Mouse (Mus musculus) forelimb bud, embryonic 11.5 days (tissue): ENCODE measurements around the gene 2200002D01Rik.
"Not testable (repeated sequence)": the region's sequence is repeated elsewhere in the genome, so short reads cannot be mapped to it uniquely, and the experiment has no call there.

ENCODE experiments used
- DNase-seq: peaks from one replicate; pipeline ENCODE4 v3.0.0-alpha.2; 2012; ENCODE audit warnings: low read depth, low spot score

The 2200002D01Rik gene

GRCm38 (mm10) chr7:29238019-29238967 is 10.0 kb downstream of the 2200002D01Rik start, which contains the start of gene Yif1b:
TSS of gene Yif1b (plus strand) at chr7:29238329.
- peak; percentile 99 for DNase-seq

DNA sequence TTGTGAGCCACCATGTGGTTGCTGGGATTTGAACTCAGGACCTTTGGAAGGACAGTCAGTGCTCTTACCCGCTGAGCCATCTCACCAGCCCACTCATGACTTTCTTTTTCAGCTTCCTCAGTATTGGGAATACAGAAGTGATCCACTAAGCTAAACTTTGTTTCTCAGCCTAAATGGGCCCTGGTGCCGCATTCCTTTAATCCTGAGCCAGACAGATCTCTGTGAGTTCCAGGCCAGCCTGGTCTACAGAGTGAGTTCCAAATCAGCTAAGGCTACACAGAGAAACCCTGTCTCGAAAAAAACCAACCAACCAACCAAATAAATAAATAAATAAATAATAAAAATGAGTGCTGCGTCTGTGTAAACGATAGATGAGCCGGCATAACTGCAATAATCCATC is 10.7 kb downstream of the 2200002D01Rik start:
- DNase-seq, result not testable (repeated sequence)

- DNase-seq, result no peak
Observed at GRCm38 (mm10) chr7:29236593-29236992, 11.7 kb downstream of the 2200002D01Rik start.

GRCm38 (mm10) chr7:29234661-29235060 is 13.6 kb downstream of the 2200002D01Rik start:
- DNase-seq, result no peak

DNA sequence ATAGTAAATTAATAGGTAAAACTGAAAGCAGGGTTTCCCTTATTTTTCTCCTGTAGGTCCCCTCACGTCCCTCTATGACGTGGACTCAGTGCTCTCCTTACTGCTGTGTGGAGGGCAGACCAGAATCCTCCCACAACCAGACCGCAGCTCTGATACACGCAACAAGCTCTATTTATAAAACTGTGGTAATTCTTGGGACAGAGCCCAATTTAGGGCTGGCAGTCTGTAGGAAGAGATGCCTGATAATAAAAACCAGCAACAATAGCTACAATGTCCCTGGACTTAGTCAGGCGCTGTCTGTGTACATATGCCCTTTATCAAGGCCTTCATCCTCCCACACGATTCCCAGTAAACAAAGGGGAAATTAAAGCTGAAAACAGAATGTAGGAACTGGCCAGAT is 14.5 kb downstream of the 2200002D01Rik start:
- no peak for DNase-seq

DNA sequence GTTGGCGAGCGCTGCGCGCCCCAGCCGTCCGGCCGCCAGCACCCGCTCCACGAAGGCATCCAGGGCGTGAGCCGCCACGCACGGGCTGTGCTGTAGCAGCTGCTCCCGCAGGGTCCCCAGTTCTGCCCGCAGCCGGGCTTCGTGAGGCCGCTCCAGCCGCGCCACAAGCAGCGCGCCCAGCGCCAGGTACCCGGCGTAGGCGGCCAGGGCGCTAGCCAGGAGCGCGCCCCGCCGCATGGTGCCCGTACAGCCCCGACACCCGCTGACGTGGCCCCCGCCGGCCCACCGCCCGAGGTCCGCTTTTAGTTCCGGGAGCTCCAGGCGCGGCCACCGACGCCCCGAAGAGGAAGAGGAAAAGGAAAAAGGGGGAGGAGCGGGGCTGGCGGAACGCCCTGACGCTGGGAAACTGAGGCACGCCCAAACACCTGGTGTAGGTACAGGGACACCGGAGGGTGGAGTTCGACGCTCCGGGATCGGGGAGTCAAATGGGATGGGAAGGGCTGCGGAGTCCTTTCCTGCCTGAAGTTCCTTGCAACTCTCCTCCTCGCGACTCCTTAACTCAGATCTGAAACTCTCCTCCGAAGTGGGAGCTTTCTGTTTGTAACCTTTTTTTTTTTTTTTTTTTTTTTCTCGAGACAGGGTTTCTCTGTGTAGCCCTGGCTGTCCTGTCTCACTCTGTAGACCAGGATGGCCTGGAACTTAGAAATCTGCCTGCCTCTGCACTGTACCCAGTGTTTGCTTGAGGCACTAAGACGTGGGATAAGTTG is 15.8 kb downstream of the 2200002D01Rik start, which contains the start of gene Kcnk6:
Gene Kcnk6 (minus strand): TSS at position 269 of the 767 bp plus-strand sequence.
- DNase-seq, result no peak

DNA sequence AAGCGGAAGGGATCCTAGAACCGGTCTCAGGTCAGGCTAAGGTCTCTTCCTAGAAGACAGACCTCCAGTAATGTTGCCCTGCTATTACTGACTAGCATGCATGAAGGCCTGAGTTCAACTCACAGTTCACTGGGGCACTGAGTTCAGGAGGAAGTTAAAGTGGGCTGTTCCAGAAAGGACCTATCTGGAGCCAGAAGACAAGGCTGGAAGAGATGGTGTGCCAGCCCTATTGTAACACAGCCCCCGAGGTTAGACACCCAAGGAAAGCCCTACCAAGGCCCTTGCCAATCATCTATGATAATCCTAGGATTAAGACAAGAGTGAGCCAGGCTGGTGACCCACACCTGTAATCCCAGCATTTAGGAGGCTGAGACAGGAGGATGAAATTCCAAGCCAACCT is 16.7 kb downstream of the 2200002D01Rik start:
- no peak for DNase-seq

DNA sequence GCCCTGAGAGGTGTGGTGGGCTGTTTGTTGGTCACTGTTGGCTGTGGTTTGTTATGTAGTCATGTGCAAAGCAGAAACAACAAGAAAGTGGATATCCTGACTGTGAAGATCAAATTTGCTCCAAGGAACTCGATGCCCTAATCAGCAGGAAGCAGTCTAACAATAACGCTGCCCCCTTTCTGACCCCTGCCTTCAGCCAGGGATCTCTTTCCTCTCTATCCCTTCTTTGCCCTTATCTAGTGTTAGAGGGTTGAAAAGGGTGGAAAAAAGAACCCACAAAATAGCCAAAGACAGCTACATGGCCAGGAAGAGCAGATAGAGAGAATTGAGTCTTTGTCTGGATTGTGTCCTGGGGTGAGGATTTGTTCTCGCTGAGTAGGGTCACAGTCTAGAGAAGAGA is 17.7 kb downstream of the 2200002D01Rik start:
- no peak for DNase-seq

- DNase-seq, result no peak
Observed at GRCm38 (mm10) chr7:29228202-29228601, 20.1 kb downstream of the 2200002D01Rik start.

DNA sequence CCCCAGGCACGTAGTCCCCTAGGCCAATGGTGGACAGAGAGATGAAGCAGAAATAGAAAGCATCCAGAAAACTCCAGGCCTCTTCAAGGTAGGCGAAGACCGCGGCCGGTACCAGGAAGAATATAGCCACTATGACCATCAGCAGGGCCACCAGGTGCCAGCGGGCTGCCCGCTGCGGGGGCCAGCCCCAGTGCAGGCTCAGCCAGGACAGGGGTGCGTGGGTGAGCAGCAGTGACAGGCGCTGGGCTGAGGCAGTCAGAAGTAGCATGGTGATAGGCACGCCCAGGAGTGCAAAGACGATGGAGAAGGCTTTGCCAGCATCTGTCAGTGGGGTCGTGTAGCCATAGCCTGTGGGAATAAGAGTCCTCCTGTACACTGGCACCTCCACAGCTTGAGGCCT is 22.7 kb downstream of the 2200002D01Rik start:
- no peak for DNase-seq

GRCm38 (mm10) chr7:29224756-29225394 is 23.4 kb downstream of the 2200002D01Rik start:
- peak; percentile 57 for DNase-seq

GRCm38 (mm10) chr7:29214846-29215245 is 33.4 kb downstream of the 2200002D01Rik start:
- DNase-seq, result no peak

DNA sequence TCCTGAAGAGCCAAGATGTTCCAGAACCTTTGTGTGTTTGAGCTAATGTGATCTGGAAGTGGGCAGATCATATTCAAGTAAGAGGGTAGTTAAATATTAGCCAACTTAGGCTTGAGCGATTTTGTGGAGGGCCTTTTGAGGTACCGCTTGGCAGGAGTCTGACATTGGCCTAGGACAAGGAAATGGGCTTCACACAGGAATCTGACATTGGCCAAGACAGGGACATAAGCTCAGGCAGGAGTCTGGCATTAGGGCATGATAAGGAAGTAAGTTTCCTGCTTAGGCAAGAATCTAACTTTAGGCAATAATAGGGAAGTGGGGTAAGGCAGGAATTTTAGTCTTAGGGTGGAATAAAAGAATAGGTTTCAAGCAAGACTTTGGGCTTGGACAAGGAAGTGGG is 34.0 kb downstream of the 2200002D01Rik start:
- DNase-seq, result no peak

DNA sequence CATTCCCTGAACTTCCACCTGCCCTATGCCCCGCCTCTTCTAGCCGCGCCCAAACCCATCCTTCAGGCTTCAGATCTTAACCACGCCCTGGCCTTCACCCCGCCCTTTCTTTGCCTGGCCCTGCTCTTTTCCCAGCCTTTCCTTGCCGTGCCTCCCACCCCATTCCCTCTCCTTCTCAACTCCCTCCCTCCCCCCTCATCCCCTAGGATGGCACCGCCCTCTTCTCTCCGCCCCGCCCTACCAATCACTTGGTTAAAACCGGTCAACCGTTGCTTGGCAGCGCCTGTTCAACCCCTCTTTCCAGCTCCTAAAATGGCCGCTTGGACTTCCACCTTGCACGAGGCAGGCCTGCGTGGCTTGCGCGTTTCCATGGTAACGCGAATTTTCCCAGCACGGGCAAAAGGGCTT is 34.6 kb downstream of the 2200002D01Rik start, which contains the start of gene Catsperg1:
Gene Catsperg1 (minus strand): TSS at position 361 of the 408 bp plus-strand sequence.
- peak; percentile 66 for DNase-seq

DNA sequence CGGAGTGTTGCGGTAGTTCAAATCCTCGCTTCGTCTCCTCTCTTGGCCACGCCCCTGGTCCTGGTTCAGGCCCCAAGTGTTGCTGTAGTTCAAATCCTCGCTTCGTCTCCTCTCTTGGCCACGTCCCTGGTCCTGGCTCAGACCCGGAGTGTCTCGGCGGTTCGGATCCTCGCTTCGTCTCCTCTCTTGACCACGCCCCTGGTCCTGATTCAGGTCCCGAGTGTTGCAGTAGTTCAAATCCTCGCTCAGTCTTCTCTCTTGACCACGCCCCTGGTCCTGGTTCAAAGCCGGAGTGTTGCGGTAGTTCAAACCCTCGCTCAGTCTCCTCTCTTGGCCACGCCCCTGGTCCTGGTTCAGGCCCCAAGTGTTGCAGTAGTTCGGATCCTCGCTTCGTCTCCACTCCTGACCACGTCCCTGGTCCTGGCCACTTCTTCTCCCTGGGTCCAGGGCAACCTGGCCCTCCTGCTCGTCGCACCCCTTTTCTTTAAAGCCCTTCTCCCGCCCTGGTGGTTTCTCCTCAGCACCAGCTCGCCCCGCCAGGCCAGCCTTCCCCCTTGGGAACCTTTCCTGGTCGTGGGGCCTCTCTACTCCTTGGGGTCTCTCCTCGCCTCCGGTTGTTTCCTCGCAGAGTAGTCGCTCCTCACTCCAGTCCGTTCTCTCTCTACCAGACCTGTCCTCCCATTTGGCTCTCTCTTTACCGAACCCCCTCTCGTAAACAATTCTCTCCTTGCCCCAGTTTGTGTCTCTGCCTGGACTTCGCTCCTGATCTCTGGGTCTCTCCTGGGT is 35.3 kb downstream of the 2200002D01Rik start:
- DNase-seq, result not testable (repeated sequence)

DNA sequence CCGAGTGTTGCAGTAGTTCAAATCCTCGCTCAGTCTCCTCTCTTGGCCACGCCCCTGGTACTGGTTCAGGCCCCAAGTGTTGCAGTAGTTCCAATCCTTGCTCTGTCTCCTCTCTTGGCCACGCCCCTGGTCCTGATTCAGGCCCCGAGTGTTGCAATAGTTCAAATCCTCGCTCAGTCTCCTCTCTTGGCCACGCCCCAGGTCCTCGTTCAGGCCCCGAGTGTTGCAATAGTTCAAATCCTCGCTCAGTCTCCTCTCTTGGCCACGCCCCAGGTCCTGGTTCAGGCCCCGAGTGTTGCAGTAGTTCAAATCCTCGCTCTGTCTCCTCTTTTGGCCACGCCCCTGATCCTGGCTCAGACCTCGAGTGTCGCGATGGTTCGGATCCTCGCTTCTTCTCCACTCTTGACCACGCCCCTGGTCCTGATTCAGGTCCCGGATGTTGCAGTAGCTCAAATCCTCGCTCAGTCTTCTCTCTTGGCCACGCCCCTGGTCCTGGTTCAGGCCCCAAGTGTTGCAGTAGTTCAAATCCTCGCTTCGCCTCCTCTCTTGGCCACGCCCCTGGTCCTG is 36.0 kb downstream of the 2200002D01Rik start:
- DNase-seq, result no peak

GRCm38 (mm10) chr7:29211415-29212198 is 36.7 kb downstream of the 2200002D01Rik start:
- peak; percentile 70 for DNase-seq

GRCm38 (mm10) chr7:29211013-29211412 is 37.3 kb downstream of the 2200002D01Rik start:
- DNase-seq, result not testable (repeated sequence)

- DNase-seq, result no peak
Observed at GRCm38 (mm10) chr7:29202577-29202976, 45.7 kb downstream of the 2200002D01Rik start.
